Mouse (Mus musculus) left cerebral cortex, adult 18-20 months (tissue): ENCODE measurements around the gene Ube2h. TPM values are rescaled to one million over a fixed set of nuclear protein-coding genes. Genes with fewer than 3 reads are reported as not detected.

Experiments used
- DNase-seq, 2 experiments: peaks; one replicate each; pipeline ENCODE4 v3.0.0; 2021 to 2022; ENCODE audit warnings: low spot score in 2 of 2, mixed read lengths in 1 of 2
- total RNA-seq, 2 experiments: library from RNA; stranded (reverse); gene quantifications; 2 replicates each; pipeline ENCODE4 v1.2.3; 2021

Ube2h gene
- total RNA-seq, 2 experiments from 2014 or later: 88.6 to 92.2 TPM

DNA sequence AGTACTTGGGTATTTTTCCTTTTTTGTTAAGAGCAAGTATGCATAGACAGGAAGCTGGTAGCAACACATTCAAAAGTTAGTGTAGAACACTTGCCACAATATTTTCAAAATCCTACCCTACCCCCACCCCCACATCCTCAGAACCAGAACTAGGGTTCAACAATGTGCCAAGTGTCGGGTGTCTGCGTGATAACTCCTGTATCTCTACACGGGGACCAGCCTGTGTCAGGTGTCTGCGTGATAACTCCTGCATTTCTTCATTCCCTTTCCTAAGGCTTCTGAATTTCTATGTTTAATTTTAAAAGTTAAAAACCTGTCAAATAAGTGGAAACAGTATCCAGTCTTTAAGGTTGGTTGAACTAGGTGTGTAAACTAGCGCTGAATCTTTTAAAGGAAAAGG, 58.4 kb downstream of the Ube2h start:
- DNase-seq: no peak

GRCm38 (mm10) chr6:30245397-30245796, 58.9 kb downstream of the Ube2h start:
- no peak for DNase-seq

- DNase-seq: no peak
Observed at GRCm38 (mm10) chr6:30243347-30244007, 60.9 kb downstream of the Ube2h start.

DNA sequence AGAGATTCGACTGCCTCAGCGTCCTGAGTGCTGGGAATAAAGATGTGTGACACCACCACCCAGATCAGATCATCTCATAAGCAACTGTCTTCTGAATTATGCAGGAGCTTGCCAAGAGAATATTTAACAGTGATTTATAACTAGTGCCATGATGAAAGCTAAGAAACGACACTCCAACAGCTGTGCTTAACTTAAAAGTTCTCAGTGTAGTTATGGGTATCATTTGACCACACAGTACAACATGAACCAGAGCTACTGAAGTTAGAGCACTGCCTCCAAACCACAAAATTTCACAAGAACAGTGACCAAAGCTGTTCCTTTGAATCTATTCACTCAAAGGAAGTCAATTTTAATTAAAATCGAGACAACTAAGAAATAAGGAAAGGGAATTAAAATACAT, 61.4 kb downstream of the Ube2h start:
- no peak for DNase-seq

DNA sequence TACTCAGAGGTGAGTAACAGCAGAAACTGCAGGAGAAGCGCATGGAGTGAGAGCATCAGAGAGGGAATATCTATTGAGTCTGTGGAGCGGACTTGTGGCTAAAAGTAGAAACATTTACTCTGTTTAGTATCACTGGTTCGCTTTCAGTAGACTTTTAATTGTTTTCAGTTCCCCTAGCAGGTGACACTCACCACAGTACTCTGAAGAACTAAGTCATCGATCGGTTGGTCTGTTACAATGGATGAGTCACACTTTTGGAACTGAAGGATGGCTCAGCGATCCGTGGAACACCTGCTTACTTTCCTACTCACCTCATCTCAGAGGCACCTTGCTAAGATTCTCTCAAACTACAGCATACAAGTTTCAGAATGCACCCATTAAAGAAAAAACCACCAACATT, 64.2 kb downstream of the Ube2h start:
- DNase-seq: no peak

- DNase-seq: no peak
Observed at GRCm38 (mm10) chr6:30239207-30239606, 65.1 kb downstream of the Ube2h start.

- DNase-seq: no peak
Observed at GRCm38 (mm10) chr6:30238079-30238478, 66.3 kb downstream of the Ube2h start.

DNA sequence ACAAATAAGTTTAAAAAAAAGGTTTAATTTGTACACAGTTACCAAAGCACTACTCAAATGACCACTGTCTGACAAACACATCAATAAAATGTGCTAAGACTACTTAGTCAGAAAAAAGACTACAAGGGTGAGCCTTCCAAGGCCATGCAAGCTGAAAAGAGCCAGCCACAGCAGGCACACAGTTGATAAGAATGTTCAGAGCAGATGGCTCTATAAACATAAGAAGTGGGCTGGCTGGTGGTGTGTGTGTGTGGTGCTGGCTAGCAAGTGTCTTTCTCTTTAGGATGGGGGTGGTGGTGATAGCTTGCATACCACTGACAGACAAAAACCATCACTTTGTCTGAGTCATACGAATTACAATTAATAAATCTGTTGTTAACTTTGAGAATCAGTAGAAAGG, 67.8 kb downstream of the Ube2h start:
- DNase-seq: peak in 1 of 2 experiments; percentile 26

GRCm38 (mm10) chr6:30231758-30232293, 72.5 kb downstream of the Ube2h start:
- DNase-seq: no peak

DNA sequence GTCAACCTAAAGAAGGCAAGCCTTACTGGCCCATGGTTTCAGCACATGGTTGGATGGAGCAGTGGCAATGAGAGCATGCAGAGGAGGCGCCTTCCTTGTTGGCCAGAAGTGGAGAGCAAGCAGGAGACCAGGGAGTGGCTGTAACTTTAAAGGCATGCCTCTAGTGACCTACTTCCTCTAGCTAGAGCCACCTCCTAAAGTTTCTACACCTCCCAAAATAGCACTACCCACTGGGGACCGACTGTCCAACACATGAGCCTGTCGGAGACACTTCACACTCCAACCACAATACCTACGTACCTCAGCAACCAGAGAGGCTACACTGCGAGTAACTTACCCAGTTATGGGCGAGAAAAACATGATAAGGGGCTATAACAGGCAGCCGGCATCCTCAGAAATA, 74.1 kb downstream of the Ube2h start:
- DNase-seq: no peak

- DNase-seq: no peak
Observed at GRCm38 (mm10) chr6:30228921-30229320, 75.4 kb downstream of the Ube2h start.

- no peak for DNase-seq
Observed at GRCm38 (mm10) chr6:30228353-30228752, 76.0 kb downstream of the Ube2h start.

GRCm38 (mm10) chr6:30226971-30227700, 77.2 kb downstream of the Ube2h start:
- no peak for DNase-seq

DNA sequence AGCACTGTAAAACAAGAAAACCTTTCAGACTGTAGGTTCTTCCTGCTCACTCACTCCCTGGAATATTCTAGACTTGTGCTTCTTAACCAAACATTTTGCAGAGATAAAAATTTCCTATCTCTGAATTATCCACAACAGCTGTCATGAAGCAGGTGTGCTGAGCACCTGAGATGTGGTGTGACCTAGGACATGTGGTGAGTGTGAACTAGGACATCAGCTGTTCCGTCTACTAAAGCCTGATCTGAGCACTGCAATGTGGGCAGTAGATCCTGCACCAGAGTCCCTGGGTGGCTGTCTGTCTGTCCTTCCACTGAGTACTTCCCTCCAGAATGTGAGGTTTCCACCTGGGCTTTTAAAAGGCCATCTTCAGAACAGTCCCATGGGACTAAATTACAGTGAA, 79.6 kb downstream of the Ube2h start:
- no peak for DNase-seq

GRCm38 (mm10) chr6:30222321-30222720, 82.0 kb downstream of the Ube2h start:
- DNase-seq: peak in 1 of 2 experiments; percentile 19

GRCm38 (mm10) chr6:30217581-30217980, 86.8 kb downstream of the Ube2h start:
- no peak for DNase-seq

DNA sequence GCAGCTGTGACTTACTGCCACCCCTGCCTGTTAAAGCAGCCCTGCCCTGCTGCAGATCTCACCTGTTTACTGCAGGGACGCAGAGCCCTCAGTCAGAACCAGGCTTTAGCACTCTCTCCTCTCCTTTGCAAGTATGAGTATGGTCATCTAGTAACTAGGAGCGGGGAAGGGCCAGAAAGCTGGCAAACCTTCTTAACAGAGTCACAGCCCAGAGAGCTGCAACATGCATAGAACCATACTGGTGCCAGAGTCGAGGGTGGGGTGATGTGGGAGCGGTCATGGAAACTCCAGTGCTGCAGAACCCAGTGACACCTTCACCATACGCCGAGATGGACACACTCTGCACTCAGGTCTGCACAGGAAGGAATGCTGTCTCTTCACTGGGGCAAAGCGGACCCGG, 91.9 kb downstream of the Ube2h start:
- no peak for DNase-seq

GRCm38 (mm10) chr6:30211641-30212455, 92.5 kb downstream of the Ube2h start:
- no peak for DNase-seq

DNA sequence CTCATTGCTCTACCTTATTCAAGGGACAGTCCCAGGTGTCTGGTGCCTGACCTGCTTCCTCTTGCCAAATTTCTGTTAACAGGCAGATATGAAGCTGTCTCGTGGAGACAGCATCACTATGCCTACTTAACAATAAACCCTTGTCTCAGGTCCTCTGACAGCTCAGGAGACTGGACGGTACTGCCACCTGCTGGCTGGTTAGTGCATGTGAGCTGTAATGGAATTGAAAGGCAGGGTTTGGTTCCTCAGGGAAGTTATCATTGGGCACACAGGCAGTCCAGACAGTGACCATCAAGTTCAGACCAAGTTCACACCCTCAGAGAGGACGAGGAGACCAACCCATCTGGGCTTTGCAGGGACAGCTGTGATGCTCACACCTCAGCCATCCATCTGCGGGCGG, 93.6 kb downstream of the Ube2h start:
- peak; percentile 80 to 82 for DNase-seq

GRCm38 (mm10) chr6:30208844-30209243, 95.5 kb downstream of the Ube2h start:
- DNase-seq: no peak

- peak; percentile 70 to 75 for DNase-seq
Observed at GRCm38 (mm10) chr6:30205587-30206202, 98.6 kb downstream of the Ube2h start.
